Comparison of ENCODE assay signal across 11 mouse cellular contexts in genomic region chr6:86879314-86879713, GRCm38 (mm10). TPM values are rescaled to one million over a fixed set of nuclear protein-coding genes. Genes with fewer than 3 reads are reported as not detected.
DNase-seq lines count a peak whose midpoint lies in the region; ATAC-seq and TF ChIP-seq lines count a peak whose summit lies in the region.
"Had no signal": no experiment of that assay in that cellular context is flagged by ENCODE, and none has a peak within 500 bp of the region (broad histone marks: within the 10 kb centered on the region; RNA-seq: fewer than 3 reads in every experiment).

No protein-coding gene starts in this region.

- ATAC-seq in hindbrain, embryonic 11.5 days (ENCODE audit: low FRiP score), result no peak

- no peaks in the 10 kb centered on the region for H3K4me1 ChIP-seq in hindbrain, embryonic 11.5 days (replicated peaks; ENCODE audit: control insufficient read depth, insufficient read depth, low read length)

- no peak for DNase-seq in gastrocnemius, adult 2 months
- no peak for DNase-seq in gastrocnemius, postnatal 14 days
- DNase-seq in right cerebral cortex, adult 18-20 months, result peak; percentile 67
- no peak for DNase-seq in right cerebral cortex, postnatal 25 days
- peak; percentile 63 to 87 for DNase-seq in layer of hippocampus, adult 2 months (ENCODE audit: low spot score in 2 of 2)
- peak; percentile 91 for DNase-seq in telencephalon, adult 2 months (ENCODE audit: low read depth, low spot score)
- no peak for DNase-seq in hindbrain, embryonic 11.5 days (ENCODE audit: low spot score)
- no peak for DNase-seq in neural tube, embryonic 10.5 days (ENCODE audit: extremely low spot score, low spot score)
- DNase-seq: adrenal gland, postnatal 10 days; liver, embryonic 13.5 days had no signal

- H3K4me3 ChIP-seq in gastrocnemius, adult 2 months, result no peak overlapping the region
- no peak overlapping the region for H3K4me3 ChIP-seq in layer of hippocampus, adult 2 months
- H3K4me3 ChIP-seq in hindbrain, embryonic 11.5 days (ENCODE audit: low read depth, low read length), result no peak overlapping the region
- H3K4me3 ChIP-seq: hindbrain, embryonic 15.5 days; liver, embryonic 13.5 days had no signal

- H3K4me2 ChIP-seq in hindbrain, embryonic 11.5 days (replicated peaks; ENCODE audit: low read depth, low read length), result no peak overlapping the region
- H3K4me2 ChIP-seq: hindbrain, embryonic 15.5 days; liver, embryonic 13.5 days had no signal

- no peaks in the 10 kb centered on the region for H3K9me3 ChIP-seq in hindbrain, embryonic 11.5 days (ENCODE audit: control insufficient read depth, low read length)
- H3K9me3 ChIP-seq: hindbrain, embryonic 15.5 days; liver, embryonic 13.5 days had no signal

- TF ChIP-seq CTCF in gastrocnemius, adult 2 months (IDR thresholded peaks at IDR 0.05), result no peak
- no peak for TF ChIP-seq CTCF in layer of hippocampus, adult 2 months (conservative IDR thresholded peaks at IDR 0.05)

- no peaks in the 10 kb centered on the region for H3K36me3 ChIP-seq in hindbrain, embryonic 11.5 days (ENCODE audit: control insufficient read depth, insufficient read depth, low read length)
- H3K36me3 ChIP-seq: hindbrain, embryonic 15.5 days; liver, embryonic 13.5 days had no signal

- intact Hi-C loops in gastrocnemius, adult 2 months (cut with DNase I), result no loop called here
- intact Hi-C loops in gastrocnemius, postnatal 14 days (cut with DNase I; ENCODE audit: low total_unique reads), result no loop called here

- whole genome bisulfite sequencing in hindbrain, embryonic 11.5 days, result 96% methylated on average over 4 of the region's 4 CpGs

- no peak overlapping the region for H3K9ac ChIP-seq in hindbrain, embryonic 11.5 days (ENCODE audit: low read depth, low read length)
- H3K9ac ChIP-seq: hindbrain, embryonic 15.5 days; liver, embryonic 13.5 days had no signal

- H3K27ac ChIP-seq in gastrocnemius, adult 2 months, result peak overlapping the region; percentile 41; the same call in 1 of the 2 replicates
- H3K27ac ChIP-seq in layer of hippocampus, adult 2 months, result peak overlapping the region; percentile 93
- H3K27ac ChIP-seq in hindbrain, embryonic 11.5 days (ENCODE audit: low read depth, low read length), result no peak overlapping the region
- H3K27ac ChIP-seq: hindbrain, embryonic 15.5 days; liver, embryonic 13.5 days had no signal

- no peaks in the 10 kb centered on the region for H3K27me3 ChIP-seq in hindbrain, embryonic 11.5 days (ENCODE audit: control insufficient read depth, insufficient read depth, low read length)
- H3K27me3 ChIP-seq: hindbrain, embryonic 15.5 days; liver, embryonic 13.5 days had no signal

RNA-seq across cellular contexts. Expression of gene Aak1, which starts 30.0 kb away (rescaled TPM):
- 10 to 100 TPM; 32.0 to 44.5 TPM for total RNA-seq in gastrocnemius, adult 2 months (2021)
- total RNA-seq in gastrocnemius, postnatal 14 days (2021), result 10 to 100 TPM; 27.8 to 30.8 TPM
- total RNA-seq in layer of hippocampus, adult 2 months (2021), result 100 to 1,000 TPM; 445 to 462 TPM
- polyA plus RNA-seq in hindbrain, embryonic 11.5 days (2014; fragmentation: Nextera tagmentation; extraction: Ambion mirVana), result 22.0 and 33.0 TPM in 2 replicates

Comparison
In these comparisons a context has a peak if more than half of its experiments do, and no peak if none do; other contexts are left out.
1. DNase-seq: peak in right cerebral cortex, adult 18-20 months (single experiment), layer of hippocampus, adult 2 months (2 of 2) and telencephalon, adult 2 months (single experiment); none in gastrocnemius, adult 2 months (single experiment), gastrocnemius, postnatal 14 days (single experiment), right cerebral cortex, postnatal 25 days (single experiment), hindbrain, embryonic 11.5 days (single experiment) and neural tube, embryonic 10.5 days (single experiment).
2. RNA of gene Aak1, which starts 30.0 kb away (total RNA-seq): 445 to 462 TPM in layer of hippocampus, adult 2 months; 32.0 to 44.5 TPM in gastrocnemius, adult 2 months and 27.8 to 30.8 TPM in gastrocnemius, postnatal 14 days; every median in the first group is over 4 times any median in the second.